In the genomic region with DNA sequence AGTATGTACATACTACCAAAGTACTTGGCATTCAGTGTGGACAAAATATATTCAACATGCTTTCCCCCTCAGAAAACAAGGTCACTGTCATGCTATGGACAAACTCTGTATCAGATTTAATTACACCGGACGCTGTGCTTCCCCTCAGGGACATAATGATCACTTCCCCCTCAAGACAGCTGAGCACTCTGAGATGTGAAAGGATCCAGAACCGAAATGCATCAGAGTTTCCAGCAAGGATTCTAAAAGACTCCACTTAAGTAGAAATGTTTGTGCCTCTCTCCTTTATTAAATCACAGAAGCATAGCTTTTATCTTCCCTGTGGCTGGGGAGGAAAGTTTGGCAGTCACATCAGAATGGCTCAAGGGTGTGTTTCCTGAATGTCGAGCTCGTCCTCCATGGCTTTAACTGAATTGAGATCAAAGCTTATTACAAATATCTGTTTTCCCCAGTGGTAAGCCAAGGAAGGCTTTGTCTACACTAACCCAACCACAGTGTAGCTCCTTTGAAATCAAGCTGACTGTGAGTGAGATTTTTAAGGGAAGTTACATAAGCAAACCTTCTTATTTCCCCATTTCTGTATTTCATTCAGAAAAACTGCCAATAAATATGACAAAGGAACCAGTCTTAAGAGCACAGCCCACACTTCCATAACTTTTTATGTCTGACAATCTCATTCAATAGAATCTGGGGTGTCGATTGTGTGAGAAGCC, we compare ENCODE assay signal across 17 mouse cellular contexts.
DNase-seq lines count a peak whose midpoint lies in the region; ATAC-seq and TF ChIP-seq lines count a peak whose summit lies in the region.
"Had no signal": no experiment of that assay in that cellular context is flagged by ENCODE, and none has a peak within 500 bp of the region (broad histone marks: within the 10 kb centered on the region; RNA-seq: fewer than 3 reads in every experiment).

No protein-coding gene starts in this region.

- H3K4me1 ChIP-seq in heart, embryonic 10.5 days: peaks cover 8% of the 10 kb centered on the region; the same call in 1 of the 2 replicates
- H3K4me1 ChIP-seq in limb, embryonic 14.5 days (ENCODE audit: control insufficient read depth, insufficient read depth, low read length): no peaks in the 10 kb centered on the region
- H3K4me1 ChIP-seq in limb, embryonic 10.5 days: no peaks in the 10 kb centered on the region
- H3K4me1 ChIP-seq in embryonic facial prominence, embryonic 15.5 days: no peaks in the 10 kb centered on the region

- DNase-seq in heart, embryonic 10.5 days (ENCODE audit: low spot score): no peak
- DNase-seq in heart, postnatal 10 days: no peak
- peak; percentile 9 for DNase-seq in limb, embryonic 14.5 days (ENCODE audit: low spot score)
- no peak for DNase-seq in limb, embryonic 10.5 days (ENCODE audit: low spot score)
- peak; percentile 14 for DNase-seq in A20 (ENCODE audit: low read depth, low spot score)
- no peak for DNase-seq in urinary bladder, postnatal 4 days (ENCODE audit: low spot score in 2 of 2)
- DNase-seq in spleen, postnatal 36 days (ENCODE audit: low spot score in 2 of 2): no peak
- DNase-seq: B cell, adult 2 months; cerebellum, adult 9-10 months; gastrocnemius, adult 2 months; heart, postnatal 14 days; lung, postnatal 36 days; right cerebral cortex, postnatal 25 days had no signal

- TF ChIP-seq POLR2A in limb, embryonic 14.5 days (IDR thresholded peaks at IDR 0.05; ENCODE audit: borderline replicate concordance, extremely low read depth, insufficient read depth, insufficient read length): no peak

- 39% methylated on average over 6 of the region's 6 CpGs for WGBS in heart, embryonic 10.5 days
- WGBS in limb, embryonic 14.5 days: 54% methylated on average over 6 of the region's 6 CpGs
- 72% methylated on average over 6 of the region's 6 CpGs for WGBS in limb, embryonic 10.5 days
- WGBS in embryonic facial prominence, embryonic 15.5 days: 19% methylated on average over 6 of the region's 6 CpGs

- no peak overlapping the region for H3K4me3 ChIP-seq in heart, embryonic 10.5 days
- H3K4me3 ChIP-seq in limb, embryonic 14.5 days (replicated peaks; ENCODE audit: low read length): no peak overlapping the region
- no peak overlapping the region for H3K4me3 ChIP-seq in limb, embryonic 10.5 days
- H3K4me3 ChIP-seq in embryonic facial prominence, embryonic 15.5 days (replicated peaks): no peak overlapping the region
- H3K4me3 ChIP-seq: gastrocnemius, adult 2 months had no signal

- no peaks in the 10 kb centered on the region for H3K27me3 ChIP-seq in heart, embryonic 10.5 days (ENCODE audit: insufficient read depth, poor library complexity, severe bottlenecking)
- no peaks in the 10 kb centered on the region for H3K27me3 ChIP-seq in limb, embryonic 14.5 days (ENCODE audit: control insufficient read depth, insufficient read depth, low read length)
- H3K27me3 ChIP-seq in limb, embryonic 10.5 days (ENCODE audit: low read depth, poor library complexity, severe bottlenecking): no peaks in the 10 kb centered on the region
- H3K27me3 ChIP-seq in embryonic facial prominence, embryonic 15.5 days: no peaks in the 10 kb centered on the region

- no peak overlapping the region for H3K4me2 ChIP-seq in limb, embryonic 14.5 days (replicated peaks; ENCODE audit: low read depth, low read length, severe bottlenecking)
- H3K4me2 ChIP-seq in embryonic facial prominence, embryonic 15.5 days (replicated peaks): no peak overlapping the region
- H3K4me2 ChIP-seq: liver, embryonic 11.5 days had no signal

- H3K27ac ChIP-seq in heart, embryonic 10.5 days: peak overlapping the region; percentile 22; the same call in 1 of the 2 replicates
- H3K27ac ChIP-seq in limb, embryonic 14.5 days (replicated peaks; ENCODE audit: low read depth, low read length): no peak overlapping the region
- no peak overlapping the region for H3K27ac ChIP-seq in limb, embryonic 10.5 days
- H3K27ac ChIP-seq in embryonic facial prominence, embryonic 15.5 days (replicated peaks): 0 out of 2 replicates have a peak overlapping the region, but pooled peaks have one; percentile 6
- H3K27ac ChIP-seq: gastrocnemius, adult 2 months had no signal

- no peak for ATAC-seq in limb, embryonic 14.5 days (ENCODE audit: low FRiP score, low read depth)
- ATAC-seq in embryonic facial prominence, embryonic 15.5 days (ENCODE audit: insufficient number of reproducible peaks, low FRiP score, low TSS enrichment, low read depth): 0 out of 2 replicates have a peak, but pooled peaks have one; percentile 24
- ATAC-seq: forebrain, embryonic 16.5 days; midbrain, embryonic 16.5 days had no signal

- no peaks in the 10 kb centered on the region for H3K9me3 ChIP-seq in heart, embryonic 10.5 days
- H3K9me3 ChIP-seq in limb, embryonic 14.5 days (ENCODE audit: control insufficient read depth, low read length): no peaks in the 10 kb centered on the region
- H3K9me3 ChIP-seq in limb, embryonic 10.5 days (replicated peaks): no peaks in the 10 kb centered on the region
- no peaks in the 10 kb centered on the region for H3K9me3 ChIP-seq in embryonic facial prominence, embryonic 15.5 days (replicated peaks)

- H3K9ac ChIP-seq in limb, embryonic 14.5 days (ENCODE audit: low read depth, low read length, severe bottlenecking): no peak overlapping the region
- no peak overlapping the region for H3K9ac ChIP-seq in embryonic facial prominence, embryonic 15.5 days

- intact Hi-C loops in heart, postnatal 10 days (cut with DNase I): no loop called here

- H3K36me3 ChIP-seq in heart, embryonic 10.5 days: no peaks in the 10 kb centered on the region
- H3K36me3 ChIP-seq in limb, embryonic 14.5 days (ENCODE audit: control insufficient read depth, insufficient read depth, low read length): no peaks in the 10 kb centered on the region
- H3K36me3 ChIP-seq in limb, embryonic 10.5 days: no peaks in the 10 kb centered on the region
- H3K36me3 ChIP-seq in embryonic facial prominence, embryonic 15.5 days: no peaks in the 10 kb centered on the region

Comparison
In these comparisons a context has a peak if more than half of its experiments do, and no peak if none do; other contexts are left out.
1. DNase-seq: peak in limb, embryonic 14.5 days (single experiment) and A20 (single experiment); none in heart, embryonic 10.5 days (single experiment), heart, postnatal 10 days (0 of 2), limb, embryonic 10.5 days (single experiment), urinary bladder, postnatal 4 days (0 of 2) and spleen, postnatal 36 days (0 of 2).
2. H3K27ac ChIP-seq: peak in heart, embryonic 10.5 days (single experiment) and embryonic facial prominence, embryonic 15.5 days (single experiment); none in limb, embryonic 14.5 days (single experiment) and limb, embryonic 10.5 days (single experiment).